Mouse (Mus musculus) ZHBTc4 (cell line): Measurements from ENCODE around the gene Gm49601.

Experiments
- DNase-seq: peaks from one replicate; pipeline ENCODE4 v3.0.0-alpha.2; 2011; ENCODE audit warnings: low read depth, low spot score

The Gm49601 gene

GRCm38 (mm10) chr16:18629390-18630231, 3.4 kb upstream of the Gm49601 start, which contains the start of gene Sept5:
TSS of gene Sept5 (minus strand) at chr16:18629954.
- DNase-seq = peak; percentile 58

GRCm38 (mm10) chr16:18628948-18629340, 2.7 kb upstream of the Gm49601 start:
- DNase-seq = no peak

- no peak for DNase-seq
Measured at GRCm38 (mm10) chr16:18628206-18628947, 2.1 kb upstream of the Gm49601 start.

- no peak for DNase-seq
Measured at GRCm38 (mm10) chr16:18627163-18627562, 936 bp upstream of the Gm49601 start.

- peak; percentile 22 for DNase-seq
Measured at GRCm38 (mm10) chr16:18625791-18626311, 376 bp downstream of the Gm49601 start.

GRCm38 (mm10) chr16:18625097-18625496, 1.1 kb downstream of the Gm49601 start:
- DNase-seq = no peak

- no peak for DNase-seq
Measured at GRCm38 (mm10) chr16:18624641-18625040, 1.6 kb downstream of the Gm49601 start.

DNA sequence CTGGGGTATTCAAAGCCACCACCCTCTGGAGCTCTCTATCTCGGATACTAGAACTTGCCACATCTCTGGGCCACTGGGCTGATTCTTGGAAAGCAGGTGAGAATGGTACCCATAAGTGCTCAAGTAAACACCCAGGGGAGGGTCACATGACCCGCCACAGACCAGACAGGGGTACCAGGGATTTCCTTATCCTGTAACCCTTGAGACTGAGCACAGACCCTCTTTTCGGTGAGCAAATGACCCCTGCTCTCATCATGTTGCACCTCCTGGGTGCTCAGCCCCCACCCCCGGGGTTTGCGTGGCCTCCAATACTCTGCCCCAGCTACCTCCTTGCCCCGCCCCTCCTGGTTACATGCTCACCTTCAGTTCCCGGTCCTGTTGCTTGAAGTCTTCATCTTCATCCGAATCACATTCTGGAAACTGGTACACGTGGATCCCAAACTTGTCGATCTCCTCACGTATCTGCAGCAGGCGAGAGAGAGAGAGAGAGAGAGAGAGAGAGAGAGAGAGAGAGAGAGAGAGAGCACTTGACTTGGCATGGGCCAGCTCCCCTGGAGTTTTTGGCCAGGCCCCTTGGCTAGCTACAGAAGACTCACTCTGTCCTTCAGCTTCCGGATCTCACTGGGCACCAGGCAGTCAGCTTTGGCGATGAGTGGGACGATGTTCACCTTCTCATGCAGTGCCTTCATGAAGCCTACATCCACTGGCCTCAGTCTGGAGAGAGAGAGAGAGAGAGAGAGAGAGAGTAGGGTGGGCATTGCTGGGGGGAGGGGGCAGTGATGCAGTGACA, 2.3 kb downstream of the Gm49601 start:
- DNase-seq = no peak

- peak; percentile 41 for DNase-seq
Measured at GRCm38 (mm10) chr16:18622916-18623750, 3.1 kb downstream of the Gm49601 start.

- peak; percentile 51 for DNase-seq
Measured at GRCm38 (mm10) chr16:18622019-18622418, 4.2 kb downstream of the Gm49601 start, which contains the start of gene Gp1bb. TSS of gene Gp1bb (minus strand) at chr16:18622403.

DNA sequence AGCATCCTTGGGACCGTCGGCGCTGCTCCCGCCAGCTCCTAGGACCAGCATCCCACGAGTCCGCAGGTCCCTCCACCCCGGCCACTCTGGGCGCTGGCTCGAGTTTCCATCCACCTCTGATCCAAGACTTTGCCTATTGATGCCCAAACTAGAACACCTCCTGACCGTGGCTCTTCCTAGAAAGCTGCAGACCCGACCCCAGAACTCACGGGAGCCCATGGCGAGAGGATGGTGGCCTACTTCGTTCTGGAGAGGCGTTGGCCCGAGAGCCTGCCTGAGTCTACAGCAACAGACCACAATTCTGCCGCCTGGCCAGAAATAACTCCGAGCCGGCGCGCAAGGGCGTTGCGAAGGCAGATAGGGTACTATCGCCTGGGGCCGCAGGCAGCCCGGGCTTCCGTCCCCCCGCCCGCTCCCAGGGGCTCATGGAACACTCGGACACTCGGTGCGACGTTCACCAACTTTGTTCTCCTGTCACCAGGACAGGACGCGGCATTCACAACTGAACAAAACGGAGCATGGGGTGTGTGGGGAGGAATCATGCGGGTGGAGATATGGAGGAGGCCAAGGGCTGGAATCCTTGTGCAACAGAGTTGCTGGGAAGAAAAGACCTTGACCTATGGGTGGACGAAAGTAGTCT, 4.7 kb downstream of the Gm49601 start:
- peak; percentile 64 for DNase-seq

- peak; percentile 88 for DNase-seq
Measured at GRCm38 (mm10) chr16:18620601-18621361, 5.4 kb downstream of the Gm49601 start.

DNA sequence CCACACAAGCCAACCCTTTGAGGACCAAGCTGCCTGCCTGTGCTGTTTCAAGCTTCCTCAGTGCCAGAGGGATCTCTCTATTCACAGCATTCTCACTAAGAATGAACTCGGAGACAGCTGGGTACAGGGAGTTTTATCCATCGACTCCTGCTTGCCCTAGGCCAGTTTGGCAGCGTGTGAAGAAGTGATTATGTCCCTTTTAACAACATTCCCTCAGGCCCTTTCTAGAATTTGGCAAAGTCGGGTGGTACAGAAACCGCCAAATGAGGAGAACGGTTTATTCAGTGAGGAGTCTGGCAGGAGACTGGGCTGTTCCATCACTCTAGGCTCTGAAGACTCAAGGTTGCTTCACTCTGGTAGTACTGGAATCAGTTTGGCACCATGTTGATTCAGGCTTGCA, 6.0 kb downstream of the Gm49601 start:
- DNase-seq = no peak

DNA sequence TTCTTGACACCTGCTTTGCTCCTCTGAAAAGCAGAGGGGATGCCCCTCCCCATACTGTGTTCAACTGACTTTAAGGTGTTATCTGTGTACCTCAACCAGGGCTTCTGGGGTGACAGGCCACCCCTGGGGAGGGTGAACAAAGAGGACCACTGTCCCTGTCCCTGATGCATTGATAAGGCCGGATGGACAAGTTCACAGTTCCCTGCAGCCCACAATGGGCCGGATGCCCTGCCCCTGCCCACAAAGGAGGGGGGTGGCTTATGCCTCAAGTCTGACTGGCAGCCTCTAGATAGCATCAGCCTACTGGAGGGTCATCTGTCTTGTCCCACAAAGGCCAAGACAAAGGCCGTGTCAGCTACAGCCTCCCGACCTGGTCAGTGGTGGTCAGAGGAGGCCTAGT, 7.1 kb downstream of the Gm49601 start:
- no peak for DNase-seq

GRCm38 (mm10) chr16:18618297-18618696, 7.9 kb downstream of the Gm49601 start:
- no peak for DNase-seq

- peak; percentile 92 for DNase-seq
Measured at GRCm38 (mm10) chr16:18617370-18618065, 8.7 kb downstream of the Gm49601 start.

GRCm38 (mm10) chr16:18613301-18613700, 12.9 kb downstream of the Gm49601 start:
- no peak for DNase-seq

DNA sequence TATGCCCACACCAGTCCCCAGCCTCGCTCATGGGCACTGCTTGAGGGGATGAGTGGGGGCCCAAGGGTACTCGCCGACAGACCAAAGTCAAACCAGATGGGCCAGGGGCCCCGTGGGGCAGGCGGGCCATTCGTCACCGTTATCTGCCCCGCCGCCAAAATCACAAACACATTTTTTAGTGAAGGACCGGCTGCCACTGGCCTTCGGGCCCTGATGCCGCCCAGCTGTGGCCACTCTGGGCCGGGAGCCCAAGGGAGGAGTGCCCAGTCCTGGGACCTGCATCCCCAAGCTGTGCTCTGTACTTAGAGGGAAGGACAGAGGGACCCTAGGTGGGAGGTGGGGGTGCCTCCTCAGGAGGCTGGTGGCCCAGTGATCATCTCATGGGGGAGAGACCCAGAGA, 14.5 kb downstream of the Gm49601 start:
- no peak for DNase-seq

DNA sequence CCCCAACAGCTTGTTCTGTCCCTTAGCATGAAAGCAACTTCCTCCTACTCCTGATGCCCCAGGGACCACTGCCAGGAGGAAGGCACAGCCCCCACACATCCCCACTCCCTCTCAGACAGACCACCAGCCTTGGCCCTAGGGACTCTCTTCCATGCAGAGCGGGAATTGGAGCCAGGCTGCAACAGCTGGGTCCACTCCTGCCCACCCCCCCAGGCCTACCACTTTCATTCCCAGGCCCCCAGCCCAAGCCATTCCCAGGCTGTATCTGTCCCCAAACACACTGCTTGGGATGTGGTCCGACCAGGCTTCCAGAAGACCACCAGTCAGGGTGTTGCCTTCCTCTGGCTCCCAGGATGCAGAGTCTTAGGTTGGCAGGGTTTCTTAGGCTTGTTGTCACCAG, 17.1 kb downstream of the Gm49601 start:
- no peak for DNase-seq
